Mouse (Mus musculus) kidney, postnatal 36 days (tissue): Measurements from ENCODE around the gene Fndc5.

ENCODE experiments used
- DNase-seq, 2 experiments: peaks; one replicate each; pipeline ENCODE4 v3.0.0; 2021 to 2022; ENCODE audit warnings: mixed read lengths in 2 of 2

Fndc5 gene

GRCm38 (mm10) chr4:129124652-129125146, 12.1 kb upstream of the Fndc5 start:
- DNase-seq = no peak

- peak in 1 of 2 experiments; percentile 26 for DNase-seq
Measured at GRCm38 (mm10) chr4:129125736-129126451, 10.9 kb upstream of the Fndc5 start.

GRCm38 (mm10) chr4:129128582-129129338, 8.0 kb upstream of the Fndc5 start:
- DNase-seq = no peak

GRCm38 (mm10) chr4:129129387-129129786, 7.4 kb upstream of the Fndc5 start:
- no peak for DNase-seq

- DNase-seq = peak in 1 of 2 experiments; percentile 63
Measured at GRCm38 (mm10) chr4:129130149-129130548, 6.7 kb upstream of the Fndc5 start.

- DNase-seq = peak; percentile 46 to 54
Measured at GRCm38 (mm10) chr4:129130755-129131303, 6.0 kb upstream of the Fndc5 start.

GRCm38 (mm10) chr4:129134799-129135585, 1.8 kb upstream of the Fndc5 start:
- DNase-seq = peak; percentile 75 to 88

- DNase-seq = no peak
Measured at GRCm38 (mm10) chr4:129135637-129136036, 1.2 kb upstream of the Fndc5 start.

- no peak for DNase-seq
Measured at GRCm38 (mm10) chr4:129136189-129136578, 615 bp upstream of the Fndc5 start.

GRCm38 (mm10) chr4:129137392-129138321, 858 bp downstream of the Fndc5 start:
- no peak for DNase-seq

- DNase-seq = no peak
Measured at GRCm38 (mm10) chr4:129139642-129140041, 2.8 kb downstream of the Fndc5 start.

GRCm38 (mm10) chr4:129140808-129141207, 4.0 kb downstream of the Fndc5 start:
- no peak for DNase-seq

- no peak for DNase-seq
Measured at GRCm38 (mm10) chr4:129141560-129142438, 5.0 kb downstream of the Fndc5 start.

GRCm38 (mm10) chr4:129142439-129143045, 5.7 kb downstream of the Fndc5 start:
- DNase-seq = no peak

- DNase-seq = no peak
Measured at GRCm38 (mm10) chr4:129143509-129143908, 6.7 kb downstream of the Fndc5 start.

- DNase-seq = no peak
Measured at GRCm38 (mm10) chr4:129144401-129145367, 7.9 kb downstream of the Fndc5 start.

GRCm38 (mm10) chr4:129145411-129145810, 8.6 kb downstream of the Fndc5 start:
- no peak for DNase-seq

GRCm38 (mm10) chr4:129145943-129146342, 9.1 kb downstream of the Fndc5 start:
- DNase-seq = no peak

GRCm38 (mm10) chr4:129146392-129146791, 9.6 kb downstream of the Fndc5 start:
- DNase-seq = no peak
